Mouse (Mus musculus) heart, embryonic 11.5 days (tissue): ENCODE results near the gene Tmem240. TPM values are rescaled to one million over a fixed set of nuclear protein-coding genes. Genes with fewer than 3 reads are reported as not detected.
"Not testable (repeated sequence)": the region's sequence is repeated elsewhere in the genome, so short reads cannot be mapped to it uniquely, and the experiment has no call there.

ENCODE experiments used
- ATAC-seq: fragments of 200-750 bp; cut with Nextera tagmentation; replicated peaks from 2 replicates; pipeline ENCODE4 v1.8.0; 2017; ENCODE audit warnings: moderate library complexity; ENCODE audit not compliant: insufficient number of reproducible peaks, low FRiP score, low TSS enrichment
- H3K27ac ChIP-seq: fragments of 300-500 bp; sonication (generic); 2 replicates; pipeline ENCODE4 v1.5.1; 2014; ENCODE audit warnings: mild to moderate bottlenecking, low read depth, low read length
- H3K27me3 ChIP-seq: fragments of 300-500 bp; sonication (generic); 2 replicates; pipeline ENCODE4 v1.6.1; 2014; ENCODE audit warnings: mild to moderate bottlenecking, low read length, mixed read lengths; ENCODE audit not compliant: control insufficient read depth, insufficient read depth
- H3K36me3 ChIP-seq: fragments of 300-500 bp; sonication (generic); 2 replicates; pipeline ENCODE4 v1.6.1; 2014; ENCODE audit warnings: mild to moderate bottlenecking, low read length, moderate library complexity, mixed read lengths; ENCODE audit not compliant: control insufficient read depth, insufficient read depth
- H3K4me1 ChIP-seq: fragments of 300-500 bp; sonication (generic); 2 replicates; pipeline ENCODE4 v1.6.1; 2014; ENCODE audit warnings: low read length; ENCODE audit not compliant: control insufficient read depth, insufficient read depth
- H3K4me2 ChIP-seq: fragments of 300-500 bp; sonication (generic); 2 replicates; pipeline ENCODE4 v1.6.1; 2014; ENCODE audit warnings: mild to moderate bottlenecking, moderate library complexity
- H3K4me3 ChIP-seq: fragments of 300-500 bp; sonication (generic); 2 replicates; pipeline ENCODE4 v1.5.1; 2014; ENCODE audit warnings: low read depth, low read length
- H3K9ac ChIP-seq: fragments of 300-500 bp; sonication (generic); 2 replicates; pipeline ENCODE4 v1.6.1; 2014; ENCODE audit warnings: mild to moderate bottlenecking, low read depth, low read length, moderate library complexity
- H3K9me3 ChIP-seq: fragments of 300-500 bp; sonication (generic); replicated peaks from 2 replicates; pipeline ENCODE4 v1.6.1; 2016; ENCODE audit warnings: low read length; ENCODE audit not compliant: control insufficient read depth
- WGBS: fragments of 180-500 bp; shearing (Covaris S2); extraction: QIAGEN DNeasy Blood & Tissue Kit; methylation state at CpG from one replicate; pipeline ENCODE4 v1.1.7; 2014; ENCODE audit not compliant: insufficient replicate concordance; 5-methylcytosine and 5-hydroxymethylcytosine counted together
- polyA plus RNA-seq: library from polyadenylated mRNA; unstranded; fragments of >200 nt; fragmentation: Nextera tagmentation; extraction: Ambion mirVana; gene quantifications from 2 replicates; pipeline ENCODE4 v1.2.1, GENCODE M21; 2014

The Tmem240 gene
- polyA plus RNA-seq, 1 experiment from 2014 or later = 0.47 TPM

GRCm38 (mm10) chr4:155780895-155781294 lies 46.3 kb downstream of the Tmem240 start:
- Histone ChIP-seq H3K36me3 (no peaks in the 10 kb centered on the region), H3K27me3 (no peaks in the 10 kb centered on the region), H3K9ac (peak overlapping the region; percentile 29; the same call in 1 of the 2 replicates), H3K4me3 (no peak overlapping the region), H3K9me3 (no peaks in the 10 kb centered on the region), H3K4me2 (no peak overlapping the region), H3K27ac (peak overlapping the region; percentile 23; the same call in 1 of the 2 replicates), H3K4me1 (peaks cover 33% of the 10 kb centered on the region)
- WGBS = 28% methylated on average over 6 of the region's 6 CpGs
- no peak for ATAC-seq

DNA sequence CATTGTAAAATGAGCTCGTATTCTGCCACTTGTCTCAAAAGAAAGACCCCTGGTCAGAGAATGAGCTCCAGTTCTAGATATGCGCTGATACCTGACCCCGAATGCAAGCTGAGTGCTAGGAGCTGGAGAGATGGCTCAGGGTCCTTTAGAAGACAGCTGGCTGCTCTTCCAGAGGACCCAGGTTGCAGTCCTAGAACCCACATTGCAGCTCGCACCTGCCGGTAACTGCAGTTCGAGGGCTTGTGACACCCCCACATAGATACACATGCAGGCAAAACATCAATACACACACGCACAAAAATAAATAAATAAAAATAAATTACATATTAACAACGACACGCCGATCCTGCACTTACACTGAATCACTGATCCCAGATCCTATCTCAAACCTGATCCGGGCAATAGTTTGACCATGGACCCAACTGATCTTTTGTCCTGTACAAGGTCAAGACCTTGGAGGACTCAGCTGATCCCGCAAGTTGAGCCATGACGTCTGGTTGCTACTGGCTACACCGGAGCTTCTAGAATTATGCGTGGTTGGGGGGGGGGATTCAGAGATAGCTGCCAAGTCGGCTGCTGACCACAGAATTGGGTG lies 49.0 kb downstream of the Tmem240 start:
- 39% methylated on average over 16 of the region's 16 CpGs for WGBS
- Histone ChIP-seq H3K4me1 (peaks cover 20% of the 10 kb centered on the region), H3K27me3 (no peaks in the 10 kb centered on the region), H3K27ac (peak overlapping the region; percentile 76), H3K4me3 (peak overlapping the region; percentile 57), H3K9me3 (no peaks in the 10 kb centered on the region), H3K36me3 (no peaks in the 10 kb centered on the region), H3K9ac (peak overlapping the region; percentile 78), H3K4me2 (peak overlapping the region; percentile 84)
- peak; percentile 20; the same call in 1 of the 2 replicates for ATAC-seq

- Histone ChIP-seq H3K9ac (peak overlapping the region; percentile 78), H3K27me3 (no peaks in the 10 kb centered on the region), H3K36me3 (no peaks in the 10 kb centered on the region), H3K4me2 (peak overlapping the region; percentile 84), H3K9me3 (no peaks in the 10 kb centered on the region), H3K4me1 (peaks cover 20% of the 10 kb centered on the region), H3K4me3 (peak overlapping the region; percentile 57), H3K27ac (peak overlapping the region; percentile 76)
- WGBS = under 1% methylated on average over 52 of the region's 52 CpGs
- ATAC-seq = peak; percentile 72
Measured at GRCm38 (mm10) chr4:155784081-155784701, 49.6 kb downstream of the Tmem240 start.

DNA sequence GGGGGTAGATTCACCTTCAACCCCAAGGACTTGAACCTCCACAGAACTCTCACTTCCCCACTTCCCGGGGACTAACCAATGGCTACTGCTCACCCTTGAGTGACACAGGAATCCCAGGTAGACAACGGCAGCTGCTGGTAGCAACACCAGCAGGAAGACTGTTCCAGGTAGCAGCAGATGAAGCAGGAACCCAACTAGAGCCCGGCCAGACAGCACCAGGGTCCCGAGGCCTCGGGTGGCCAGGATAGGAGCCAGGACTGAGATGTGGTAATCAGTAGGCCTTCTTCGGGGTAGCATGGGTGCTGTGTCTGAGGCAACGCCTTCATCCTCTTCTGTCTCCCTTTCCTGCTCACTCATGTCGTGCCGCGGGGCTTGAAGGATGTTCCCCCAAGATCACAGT lies 50.6 kb downstream of the Tmem240 start:
- Histone ChIP-seq H3K9ac (peak overlapping the region; percentile 58), H3K9me3 (no peaks in the 10 kb centered on the region), H3K4me3 (peak overlapping the region; percentile 57), H3K4me1 (peaks cover 17% of the 10 kb centered on the region), H3K36me3 (no peaks in the 10 kb centered on the region), H3K27me3 (no peaks in the 10 kb centered on the region), H3K27ac (peak overlapping the region; percentile 70), H3K4me2 (peak overlapping the region; percentile 41)
- no peak for ATAC-seq
- WGBS = 62% methylated on average over 10 of the region's 10 CpGs

DNA sequence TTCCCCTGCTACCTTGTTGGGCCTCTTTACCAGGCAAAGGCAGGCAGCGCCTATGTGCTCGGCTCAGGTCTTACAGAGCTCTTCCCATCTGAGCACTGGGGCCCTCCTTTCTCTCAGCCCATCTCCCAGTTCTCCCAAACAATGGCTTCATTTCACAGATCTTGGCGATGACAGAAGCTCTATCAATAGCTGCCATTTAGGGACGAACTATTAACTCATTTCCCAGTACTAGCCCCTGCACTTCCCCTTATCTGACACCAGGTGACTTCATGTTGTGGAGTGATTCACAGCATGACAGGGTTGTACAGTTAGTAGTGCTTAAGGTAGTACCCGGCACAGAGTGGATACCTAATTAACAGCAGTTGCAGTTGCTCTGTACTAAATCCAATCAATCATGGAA lies 51.2 kb downstream of the Tmem240 start, which contains the start of gene Tmem88b:
Gene Tmem88b (minus strand): TSS at position 56 of the 400 bp plus-strand sequence.
- H3K4me2 ChIP-seq = peak within 1 kb of the TSS; percentile 84
- no peak for ATAC-seq
- 36% methylated on average over 5 of the region's 5 CpGs for WGBS

DNA sequence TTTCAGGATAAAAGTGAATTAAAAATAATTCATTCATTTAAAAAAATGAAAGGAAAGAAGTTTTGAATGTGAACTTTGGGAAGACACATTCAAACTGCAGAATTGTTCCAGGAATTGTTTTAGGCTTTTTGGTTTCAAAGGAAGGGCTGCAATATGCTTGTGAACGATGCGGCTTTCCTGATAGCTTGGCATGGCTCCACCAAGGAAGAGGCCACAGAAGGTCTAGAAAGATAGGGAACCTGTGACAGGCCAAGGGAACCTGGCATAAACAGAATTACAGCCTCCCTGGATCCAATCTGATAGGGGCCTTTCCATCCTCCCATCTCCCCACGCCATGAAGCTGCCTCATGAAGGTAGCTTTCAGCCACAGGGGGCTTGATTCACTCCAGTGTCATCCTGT lies 53.7 kb downstream of the Tmem240 start:
- 61% methylated on average over 3 of the region's 3 CpGs for WGBS
- no peaks in the 10 kb centered on the region for H3K9me3 ChIP-seq
- no peaks in the 10 kb centered on the region for H3K27me3 ChIP-seq
- H3K27ac ChIP-seq = no peak overlapping the region
- H3K4me2 ChIP-seq = no peak overlapping the region
- no peak overlapping the region for H3K9ac ChIP-seq
- no peak overlapping the region for H3K4me3 ChIP-seq
- peaks cover 10% of the 10 kb centered on the region; the same call in 1 of the 2 replicates for H3K4me1 ChIP-seq
- no peaks in the 10 kb centered on the region for H3K36me3 ChIP-seq
- no peak for ATAC-seq

More for the DNA sequence above, 51.2 kb downstream of the Tmem240 start, which contains the start of gene Tmem88b:
- H3K36me3 ChIP-seq = no peaks in the 10 kb centered on the region
- H3K27me3 ChIP-seq = no peaks in the 10 kb centered on the region
- peak within 1 kb of the TSS; percentile 57 for H3K4me3 ChIP-seq
- peaks cover 15% of the 10 kb centered on the region for H3K4me1 ChIP-seq
- H3K27ac ChIP-seq = peak within 1 kb of the TSS; percentile 70
- peak within 1 kb of the TSS; percentile 58 for H3K9ac ChIP-seq
- H3K9me3 ChIP-seq = no peaks in the 10 kb centered on the region

DNA sequence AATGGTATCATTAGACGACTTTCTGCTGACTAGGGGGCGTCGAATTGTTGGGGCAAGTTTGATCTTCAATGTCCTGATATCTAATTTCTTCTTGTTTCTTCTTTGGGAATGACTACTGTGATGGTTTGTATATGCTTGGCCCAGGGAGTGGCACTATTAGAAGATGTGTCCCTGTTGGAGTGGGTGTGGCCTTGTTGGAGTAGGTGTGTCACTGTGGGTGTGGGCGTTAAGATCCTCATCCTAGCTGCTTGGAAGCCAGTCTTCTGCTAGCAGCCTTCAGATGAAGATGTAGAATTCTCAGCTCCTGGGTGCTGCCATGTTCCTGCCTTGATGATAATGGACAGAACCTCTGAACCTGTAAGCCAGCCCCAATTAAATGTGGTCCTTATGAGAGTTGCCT lies 54.2 kb downstream of the Tmem240 start:
- H3K4me1 ChIP-seq, H3K4me2 ChIP-seq: not testable (repeated sequence)

GRCm38 (mm10) chr4:155790021-155790489 lies 55.5 kb downstream of the Tmem240 start, which contains the start of gene Ankrd65:
Ankrd65 (plus strand) TSS chr4:155790439.
- no peaks in the 10 kb centered on the region for H3K9me3 ChIP-seq
- 78% methylated on average over 3 of the region's 3 CpGs for WGBS
- ATAC-seq = no peak
- no peak within 1 kb of the TSS for H3K4me3 ChIP-seq
- no peaks in the 10 kb centered on the region for H3K27me3 ChIP-seq
- no peak within 1 kb of the TSS for H3K9ac ChIP-seq
- H3K27ac ChIP-seq = no peak within 1 kb of the TSS
- no peak within 1 kb of the TSS for H3K4me2 ChIP-seq
- peaks cover 8% of the 10 kb centered on the region; the same call in 1 of the 2 replicates for H3K4me1 ChIP-seq
- no peaks in the 10 kb centered on the region for H3K36me3 ChIP-seq

More for the DNA sequence above, 54.2 kb downstream of the Tmem240 start:
- ATAC-seq, H3K36me3 ChIP-seq, H3K9me3 ChIP-seq, H3K27me3 ChIP-seq, H3K27ac ChIP-seq, H3K9ac ChIP-seq, H3K4me3 ChIP-seq: not testable (repeated sequence)
- 70% methylated on average over 4 of the region's 4 CpGs for WGBS
